Mouse (Mus musculus) mature B cell (primary cell): ENCODE data around the gene Snx5.

Experiments used
- in situ Hi-C: fragments of 300-500 bp; cut with MboI; formaldehyde crosslinking; loops from 2 replicates; pipeline ENCODE4 v1.14.3; 2019

Gene Snx5

DNA sequence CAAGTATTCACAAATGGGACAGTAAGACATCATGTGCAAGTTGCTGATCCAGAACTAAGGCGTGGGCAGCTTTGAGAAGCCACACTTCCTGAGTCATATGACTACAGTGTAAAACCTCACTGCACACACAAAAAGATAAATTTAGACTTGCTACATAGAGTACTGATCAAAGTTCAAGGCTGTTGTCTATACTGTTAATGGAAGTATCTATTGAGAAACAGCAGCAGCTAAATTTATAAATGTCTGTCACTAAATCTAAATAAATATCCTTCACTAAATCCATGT lies 3.0 kb downstream of the Snx5 start:
- in situ Hi-C loops: loop anchor here (5.0 kb wide), 1 partner anchor 35 kb away; no protein-coding TSS in a partner anchor

- in situ Hi-C loops: loop anchor here (5.0 kb wide), 1 partner anchor 35 kb away; no protein-coding TSS in a partner anchor
These were observed 3.5 kb downstream of the Snx5 start for GRCm38 (mm10) chr2:144267004-144267730.

- in situ Hi-C loops: loop anchor here (5.0 kb wide), 1 partner anchor 34 kb away; no protein-coding TSS in a partner anchor
These were observed 4.6 kb downstream of the Snx5 start for GRCm38 (mm10) chr2:144265916-144266683.

DNA sequence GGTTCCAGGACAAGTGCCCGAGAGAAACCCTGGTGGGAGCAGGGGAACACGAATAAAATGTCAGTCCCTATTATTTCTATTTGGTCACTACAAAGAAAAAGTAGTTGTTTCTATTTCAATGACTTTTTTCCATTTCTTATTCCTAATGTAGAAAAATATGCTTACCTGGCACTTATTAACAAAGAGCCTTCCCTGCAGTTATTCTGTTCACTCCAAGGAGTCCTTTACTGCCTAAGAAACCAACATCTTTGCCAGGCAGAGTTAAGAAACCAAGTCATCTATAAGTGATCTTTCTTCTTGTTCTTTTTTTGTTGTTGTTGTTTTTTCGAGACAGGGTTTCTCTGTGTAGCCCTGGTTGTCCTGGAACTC lies 5.6 kb downstream of the Snx5 start:
- in situ Hi-C loops: loop anchor here (5.0 kb wide), 1 partner anchor 33 kb away; no protein-coding TSS in a partner anchor

DNA sequence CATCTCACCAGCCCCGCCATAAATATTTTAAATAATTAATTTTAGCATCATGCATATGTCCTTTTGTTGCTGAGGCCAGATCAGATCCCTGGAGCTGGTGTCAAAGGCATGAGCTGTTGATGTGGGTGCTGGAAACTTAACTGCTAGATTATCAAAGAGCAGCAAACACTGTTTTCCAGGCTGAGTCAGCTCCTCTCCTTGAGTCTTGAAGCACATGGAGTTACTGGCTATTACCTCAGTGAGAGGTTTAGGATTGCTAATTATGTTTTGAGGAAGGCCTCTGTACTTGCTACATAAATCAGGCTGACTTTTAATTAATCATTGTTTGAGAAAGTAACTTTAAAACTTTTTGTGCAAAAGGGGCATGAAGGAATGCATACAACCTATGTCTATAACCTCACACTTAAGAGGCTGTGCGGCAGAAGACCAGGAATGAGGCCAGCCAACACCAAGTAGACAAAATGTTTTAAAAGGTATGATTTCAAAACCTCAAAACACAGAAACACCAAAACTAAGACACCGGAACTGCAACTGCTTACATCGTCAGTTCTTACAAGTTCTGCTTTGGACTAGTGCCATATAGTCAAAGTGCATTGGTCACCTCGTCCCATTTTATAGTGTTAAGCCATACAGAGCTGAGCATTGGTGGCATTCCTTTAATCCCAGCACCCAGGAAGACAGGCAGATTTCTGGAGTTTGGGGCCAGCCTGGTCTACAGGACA lies 6.1 kb downstream of the Snx5 start:
- in situ Hi-C loops: loop anchor here (5.0 kb wide), 1 partner anchor 32 kb away; no protein-coding TSS in a partner anchor

DNA sequence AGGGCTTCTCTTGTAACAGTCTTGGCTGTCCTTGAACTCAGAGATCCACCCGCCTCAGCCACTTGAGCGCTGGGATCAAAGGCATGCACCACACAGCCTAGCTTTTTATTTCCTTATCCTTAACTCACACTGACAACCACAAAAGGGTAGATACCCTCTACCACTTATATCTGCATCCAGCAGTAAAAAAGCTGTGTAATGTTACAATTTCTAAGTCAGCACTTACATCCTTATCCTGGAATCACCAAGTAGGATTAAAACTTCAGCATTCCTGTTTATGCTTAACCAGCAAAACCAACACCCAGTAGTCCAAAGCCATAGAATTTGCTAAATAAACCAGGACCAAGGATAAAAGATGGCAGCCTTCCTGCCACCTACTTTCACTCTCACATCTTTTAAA lies 7.9 kb downstream of the Snx5 start:
- in situ Hi-C loops: no loop called here

DNA sequence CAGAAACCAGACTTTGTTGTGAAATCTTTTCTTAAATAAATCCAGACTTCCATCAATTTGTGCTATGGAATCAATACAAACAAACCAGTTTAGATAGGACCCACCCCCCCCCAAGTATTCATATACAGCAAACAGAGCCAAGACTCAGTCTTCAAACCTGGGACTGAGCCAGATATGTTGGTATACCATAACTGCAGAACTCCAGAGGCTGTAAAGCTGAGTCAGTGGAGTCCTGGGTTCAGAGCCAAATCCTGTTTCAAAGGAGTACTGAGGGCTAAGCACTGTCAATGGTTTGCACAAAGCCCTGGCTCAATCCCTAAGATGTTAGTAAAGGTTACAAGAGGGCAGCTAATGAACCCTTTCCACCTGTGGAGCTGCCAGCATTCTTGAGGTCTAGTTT lies 20.6 kb downstream of the Snx5 start:
- in situ Hi-C loops: no loop called here

DNA sequence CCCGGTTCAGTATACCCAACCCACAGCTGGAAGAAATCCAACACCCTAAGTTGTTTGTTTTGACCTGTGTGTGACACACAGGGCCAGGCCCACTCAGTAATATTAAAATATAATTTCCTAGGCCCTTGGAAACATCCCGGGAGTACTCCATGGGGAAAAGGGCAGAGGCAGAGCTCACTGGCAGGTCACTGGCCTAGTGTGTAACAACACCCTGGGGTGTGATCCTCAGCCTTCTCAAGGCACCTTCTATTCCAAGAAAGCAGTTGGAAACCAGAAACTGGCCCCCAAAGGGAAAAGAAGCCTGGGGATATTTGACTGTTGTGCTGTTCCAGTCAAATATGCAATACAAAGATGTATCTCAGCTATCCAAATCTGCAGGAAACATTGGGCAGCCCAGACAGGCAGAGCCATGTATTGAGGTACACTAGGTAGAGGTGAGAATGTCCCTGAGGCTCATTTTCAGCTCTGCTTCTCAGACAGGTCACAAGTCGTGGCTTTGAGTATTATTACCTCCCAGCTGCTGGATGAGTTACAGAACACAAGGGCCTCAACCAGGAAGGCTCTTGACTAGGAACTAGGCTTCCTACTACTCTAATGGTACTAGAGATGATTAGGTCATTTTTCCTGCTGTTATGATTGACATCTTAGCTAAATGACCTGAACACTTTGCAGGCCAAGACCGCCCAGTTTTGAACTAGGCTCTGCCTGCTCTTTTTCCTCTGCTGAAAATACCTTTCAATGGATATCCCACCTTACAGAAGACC lies 21.9 kb downstream of the Snx5 start:
- in situ Hi-C loops: no loop called here

DNA sequence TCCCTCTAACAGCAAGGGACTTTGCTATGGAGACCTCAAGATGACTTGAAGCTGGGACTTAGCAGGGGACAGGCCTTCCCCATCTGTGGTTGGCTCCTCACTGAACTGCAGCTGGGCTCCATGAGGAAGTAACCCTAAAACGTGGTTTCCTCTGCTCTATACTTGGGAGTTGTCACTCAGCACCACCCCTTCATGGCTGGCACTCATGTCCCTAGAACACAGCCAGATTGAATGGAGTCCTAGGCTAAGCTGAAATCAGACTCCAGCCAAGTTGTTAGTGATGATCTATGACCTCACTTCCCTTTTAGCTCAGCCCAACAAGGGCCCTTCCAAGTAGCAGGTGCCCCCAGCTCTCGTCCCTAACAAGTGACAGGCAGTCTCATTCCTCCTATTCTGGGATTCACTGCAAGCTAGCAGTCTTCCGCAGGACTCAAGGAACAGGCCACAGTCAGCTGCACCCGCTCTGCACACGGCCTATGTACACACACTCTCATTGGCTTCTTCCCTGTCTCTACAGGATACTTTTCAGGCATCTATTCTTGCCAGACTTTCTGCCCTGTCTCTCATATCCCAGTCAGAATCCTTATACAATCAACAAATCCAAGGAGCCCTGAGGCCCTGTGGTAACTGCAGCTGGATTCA lies 23.2 kb downstream of the Snx5 start:
- in situ Hi-C loops: no loop called here

DNA sequence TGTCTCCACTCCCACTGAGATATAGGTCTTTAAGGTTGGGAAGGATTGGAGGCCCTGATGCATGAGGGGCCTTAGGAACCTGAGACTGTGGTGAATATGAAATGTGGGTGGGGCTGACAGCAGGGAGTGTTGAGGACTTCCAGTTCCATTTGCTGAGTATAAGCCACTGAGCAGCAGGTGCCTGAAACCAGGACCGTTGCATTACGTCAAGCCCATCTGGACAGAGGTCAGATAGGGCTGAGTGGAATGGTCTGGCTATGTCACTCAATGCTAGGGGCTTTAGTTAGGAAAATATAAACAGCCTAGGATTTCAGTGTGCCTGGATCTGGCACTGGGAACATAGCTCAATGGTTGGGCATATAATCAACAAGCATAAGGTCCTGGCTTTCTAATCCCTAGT lies 24.4 kb downstream of the Snx5 start:
- in situ Hi-C loops: no loop called here

GRCm38 (mm10) chr2:144245464-144245863 lies 25.2 kb downstream of the Snx5 start:
- in situ Hi-C loops: no loop called here

DNA sequence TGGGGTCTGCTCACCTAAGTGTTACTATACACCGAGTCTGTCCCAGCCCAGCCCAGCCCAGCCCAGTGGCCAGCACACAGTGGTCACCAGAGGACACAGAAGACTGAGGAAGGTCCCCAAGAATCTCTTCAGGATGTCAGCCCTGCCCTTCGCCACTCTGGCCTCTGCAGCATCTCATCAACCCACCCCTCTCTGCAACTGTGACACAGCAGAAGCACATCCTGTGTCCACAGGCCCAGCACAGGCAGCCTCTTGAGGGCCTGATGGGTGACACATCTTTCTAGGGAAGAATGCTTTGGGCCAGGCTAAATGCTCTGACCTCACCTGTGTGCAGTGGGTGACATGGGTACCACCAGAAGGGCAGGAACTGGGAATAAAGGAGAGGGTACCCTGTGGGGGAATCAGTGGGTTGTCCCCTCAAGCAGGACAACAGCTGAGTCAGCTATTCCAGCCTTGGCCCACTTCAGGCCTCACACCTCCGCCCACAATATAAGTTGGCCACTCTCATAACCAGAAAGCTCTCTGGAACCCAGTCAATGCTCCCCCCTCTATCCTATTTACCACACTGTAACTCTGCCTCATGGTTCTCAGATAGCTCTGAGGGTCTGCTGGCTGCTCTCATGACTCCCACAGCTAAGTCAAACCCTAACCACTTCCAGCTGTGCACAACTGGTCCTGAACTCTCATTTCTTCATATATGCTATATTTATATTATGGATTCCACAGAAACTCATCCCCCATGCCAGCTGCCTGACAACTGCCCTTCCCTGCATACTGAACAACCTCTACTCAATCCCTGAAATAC lies 30.4 kb downstream of the Snx5 start:
- in situ Hi-C loops: no loop called here

DNA sequence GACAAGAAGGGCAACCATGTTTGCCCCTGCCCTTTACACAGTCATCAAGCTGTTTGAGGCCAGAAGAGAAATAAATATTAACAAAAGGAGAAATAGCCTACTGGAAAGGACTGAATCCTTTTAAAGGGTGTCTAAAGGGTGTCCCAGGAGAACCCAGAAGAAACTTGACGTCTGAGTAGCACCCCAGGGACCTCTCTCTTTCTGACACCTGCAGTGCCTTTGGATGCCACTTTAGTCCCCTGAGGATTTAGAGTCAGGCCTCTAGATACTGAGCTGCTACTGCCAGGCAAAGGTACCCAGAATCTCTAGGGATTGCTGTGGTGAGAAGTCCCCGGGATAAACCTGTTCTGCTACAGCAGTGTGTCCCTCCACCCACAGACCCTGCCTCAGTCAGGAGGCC lies 31.4 kb downstream of the Snx5 start:
- in situ Hi-C loops: no loop called here

DNA sequence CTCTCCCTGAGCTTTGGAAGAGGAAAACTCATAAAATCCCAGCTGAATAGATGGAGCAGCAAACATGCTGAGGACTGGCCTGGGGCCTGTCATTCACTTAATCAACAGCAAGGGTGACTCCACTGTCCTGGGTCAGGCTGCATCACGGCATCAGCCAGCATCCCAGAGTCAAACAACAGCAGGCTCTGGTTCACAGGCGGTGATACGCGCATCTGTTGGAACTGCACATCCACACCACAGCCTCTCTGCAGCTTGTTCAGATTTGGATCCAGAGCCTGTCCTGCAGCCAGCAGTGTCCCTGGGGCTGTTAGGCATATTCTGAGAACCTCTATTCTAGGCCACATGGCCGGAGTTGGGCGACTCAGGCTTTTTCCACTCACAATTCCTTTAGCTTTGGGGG lies 32.4 kb downstream of the Snx5 start:
- in situ Hi-C loops: no loop called here

DNA sequence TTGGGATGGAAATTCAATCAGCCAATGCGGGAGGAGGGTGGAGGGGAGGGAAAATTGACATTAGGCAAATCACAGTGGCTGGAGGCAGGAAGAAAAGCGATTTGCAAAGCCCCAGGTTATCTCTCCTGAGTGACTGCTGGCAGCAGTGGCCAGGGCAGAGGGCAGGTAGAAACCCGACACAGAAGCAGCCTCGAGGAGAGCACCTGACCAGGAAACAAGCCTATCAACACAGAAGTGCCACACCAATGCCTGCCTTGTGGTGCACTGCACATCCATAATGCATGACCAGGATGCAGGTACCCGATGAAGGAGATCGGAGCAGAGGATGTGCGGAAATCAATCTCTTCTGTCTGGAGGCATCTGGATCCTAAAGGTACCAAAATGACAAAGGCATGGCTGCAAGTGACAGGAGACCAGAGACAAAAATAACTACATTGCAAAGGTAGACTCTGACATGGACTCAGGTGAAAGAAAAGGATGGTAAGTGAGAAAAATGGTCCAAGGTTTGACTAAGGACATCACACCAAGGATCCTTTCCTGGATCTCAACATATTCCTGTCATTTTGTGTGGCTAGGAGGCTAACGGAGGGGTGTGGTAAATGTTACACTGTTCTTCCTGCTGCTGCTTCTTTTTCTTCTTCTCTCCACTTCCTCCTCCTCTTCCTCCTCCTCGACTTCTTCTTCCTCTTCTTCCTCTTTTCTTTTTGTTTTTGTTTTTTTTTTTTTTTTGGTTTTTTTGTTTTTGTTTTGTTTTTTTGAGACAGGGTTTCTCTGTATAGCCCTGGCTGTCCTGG lies 33.7 kb downstream of the Snx5 start:
- in situ Hi-C loops: no loop called here

DNA sequence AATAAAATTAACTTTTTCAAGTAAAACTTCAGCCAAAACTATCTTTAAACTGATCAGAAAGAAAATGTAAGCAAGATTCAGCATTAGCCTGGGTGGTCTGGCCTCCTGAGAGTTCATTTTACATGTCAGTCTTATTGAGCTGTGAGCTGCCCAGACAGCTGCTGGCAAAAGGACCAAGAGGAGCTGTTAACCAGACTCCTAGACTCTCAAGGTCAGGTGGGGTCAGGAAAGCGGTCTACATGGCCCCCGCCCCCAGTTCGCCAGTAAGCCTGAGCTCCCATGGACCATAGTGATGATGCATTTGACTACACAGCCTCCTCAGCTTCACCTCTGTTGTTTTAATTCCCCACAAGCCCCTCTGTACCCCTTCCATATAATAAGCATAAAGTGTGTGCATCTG lies 34.9 kb downstream of the Snx5 start:
- in situ Hi-C loops: no loop called here

DNA sequence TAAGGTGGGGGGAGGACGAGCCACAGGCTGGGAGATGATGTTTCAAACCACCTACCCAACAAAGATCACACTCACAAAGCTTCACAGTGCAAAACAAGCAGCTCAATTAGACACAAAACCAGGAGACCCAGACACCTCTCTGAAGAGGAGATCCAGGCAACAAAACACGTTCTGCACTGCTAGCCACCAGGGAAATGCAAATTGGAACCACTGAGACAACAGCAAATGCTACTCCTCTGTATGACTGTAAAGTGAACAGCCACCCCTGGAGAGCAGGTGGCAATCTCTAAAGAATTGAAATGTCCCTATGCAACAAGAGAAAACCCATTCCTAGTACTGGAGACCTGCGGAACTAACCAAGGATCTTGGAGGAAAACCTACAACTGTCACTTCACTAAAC lies 37.2 kb downstream of the Snx5 start:
- in situ Hi-C loops: loop anchor here (5.0 kb wide), 1 partner anchor 34 kb away; no protein-coding TSS in a partner anchor

GRCm38 (mm10) chr2:144231115-144231514 lies 39.6 kb downstream of the Snx5 start:
- in situ Hi-C loops: loop anchor here (5.0 kb wide), 1 partner anchor 36 kb away; no protein-coding TSS in a partner anchor

- in situ Hi-C loops: loop anchor here (5.0 kb wide), 1 partner anchor 37 kb away; no protein-coding TSS in a partner anchor
These were observed 40.2 kb downstream of the Snx5 start for GRCm38 (mm10) chr2:144230498-144230897.
